Mouse (Mus musculus): ENCODE results near the gene Fignl1. TPM values are rescaled to one million over a fixed set of nuclear protein-coding genes. Genes with fewer than 3 reads are reported as not detected.
A peak's percentile ranks its signal among the peaks of the same experiment; 100 is the strongest.

The Fignl1 gene
- 76.2 and 90.8 TPM in 2 replicates for polyA plus RNA-seq (2015; fragmentation: Nextera tagmentation; extraction: Ambion mirVana)

- WGBS (ENCODE audit: insufficient replicate concordance) = under 1% methylated on average over 53 of the region's 53 CpGs
- peak within 1 kb of the TSS; percentile 98 for H3K27ac ChIP-seq (ENCODE audit: low read length)
- H3K4me2 ChIP-seq (ENCODE audit: low read depth, low read length) = peak within 1 kb of the TSS; percentile 100
- no peaks in the 10 kb centered on the region for H3K27me3 ChIP-seq (ENCODE audit: control insufficient read depth, insufficient read depth, low read depth, low read length)
- H3K4me3 ChIP-seq (ENCODE audit: low read depth, low read length) = peak within 1 kb of the TSS; percentile 88
- no peaks in the 10 kb centered on the region for H3K9me3 ChIP-seq (replicated peaks; ENCODE audit: control insufficient read depth, low read length)
- peak within 1 kb of the TSS; percentile 93 for H3K9ac ChIP-seq (ENCODE audit: low read depth, low read length)
- H3K36me3 ChIP-seq (ENCODE audit: control insufficient read depth, insufficient read depth) = peaks cover 17% of the 10 kb centered on the region
- H3K4me1 ChIP-seq (ENCODE audit: control insufficient read depth, low read depth, low read length) = peaks cover 32% of the 10 kb centered on the region
- ATAC-seq (ENCODE audit: low read depth) = peak; percentile 92
Observed at GRCm38 (mm10) chr11:11808820-11809403, at the start of gene Fignl1. Gene Fignl1, minus strand, starts transcription at chr11:11808962.

- no peaks in the 10 kb centered on the region for H3K36me3 ChIP-seq (ENCODE audit: control insufficient read depth, insufficient read depth)
- ATAC-seq (ENCODE audit: low read depth) = no peak
- 0 out of 2 replicates have a peak, but pooled peaks cover 2% of the 10 kb centered on the region for H3K9me3 ChIP-seq (replicated peaks; ENCODE audit: control insufficient read depth, low read length)
- H3K9ac ChIP-seq (ENCODE audit: low read depth, low read length) = no peak overlapping the region
- WGBS (ENCODE audit: insufficient replicate concordance) = 90% methylated on average over 3 of the region's 3 CpGs
- no peaks in the 10 kb centered on the region for H3K4me1 ChIP-seq (ENCODE audit: control insufficient read depth, low read depth, low read length)
- H3K27ac ChIP-seq (ENCODE audit: low read length) = no peak overlapping the region
- no peaks in the 10 kb centered on the region for H3K27me3 ChIP-seq (ENCODE audit: control insufficient read depth, insufficient read depth, low read depth, low read length)
- H3K4me3 ChIP-seq (ENCODE audit: low read depth, low read length) = no peak overlapping the region
- H3K4me2 ChIP-seq (ENCODE audit: low read depth, low read length) = no peak overlapping the region
Observed at GRCm38 (mm10) chr11:11856959-11857358, 48.2 kb upstream of the Fignl1 start.

GRCm38 (mm10) chr11:11855685-11856131 is 46.9 kb upstream of the Fignl1 start:
- no peak for ATAC-seq (ENCODE audit: low read depth)
- Histone ChIP-seq H3K27me3 (ENCODE audit: control insufficient read depth, insufficient read depth, low read depth, low read length) (no peaks in the 10 kb centered on the region), H3K27ac (ENCODE audit: low read length) (no peak overlapping the region), H3K4me1 (ENCODE audit: control insufficient read depth, low read depth, low read length) (peaks cover 3% of the 10 kb centered on the region), H3K36me3 (ENCODE audit: control insufficient read depth, insufficient read depth) (no peaks in the 10 kb centered on the region), H3K4me2 (ENCODE audit: low read depth, low read length) (no peak overlapping the region), H3K9ac (ENCODE audit: low read depth, low read length) (no peak overlapping the region), H3K4me3 (ENCODE audit: low read depth, low read length) (no peak overlapping the region), H3K9me3 (replicated peaks; ENCODE audit: control insufficient read depth, low read length) (0 out of 2 replicates have a peak, but pooled peaks cover 2% of the 10 kb centered on the region)
- 76% methylated on average over 11 of the region's 11 CpGs for WGBS (ENCODE audit: insufficient replicate concordance)

- no peaks in the 10 kb centered on the region for H3K27me3 ChIP-seq (ENCODE audit: control insufficient read depth, insufficient read depth, low read depth, low read length)
- 0 out of 2 replicates have a peak, but pooled peaks cover 2% of the 10 kb centered on the region for H3K9me3 ChIP-seq (replicated peaks; ENCODE audit: control insufficient read depth, low read length)
- no peaks in the 10 kb centered on the region for H3K36me3 ChIP-seq (ENCODE audit: control insufficient read depth, insufficient read depth)
- H3K4me2 ChIP-seq (ENCODE audit: low read depth, low read length) = no peak overlapping the region
- no peak overlapping the region for H3K27ac ChIP-seq (ENCODE audit: low read length)
- 63% methylated on average over 6 of the region's 6 CpGs for WGBS (ENCODE audit: insufficient replicate concordance)
- no peak for ATAC-seq (ENCODE audit: low read depth)
- peaks cover 8% of the 10 kb centered on the region for H3K4me1 ChIP-seq (ENCODE audit: control insufficient read depth, low read depth, low read length)
- no peak overlapping the region for H3K9ac ChIP-seq (ENCODE audit: low read depth, low read length)
- H3K4me3 ChIP-seq (ENCODE audit: low read depth, low read length) = no peak overlapping the region
Observed at GRCm38 (mm10) chr11:11855061-11855672, 46.4 kb upstream of the Fignl1 start.

- Histone ChIP-seq H3K27ac (ENCODE audit: low read length) (no peak overlapping the region), H3K9ac (ENCODE audit: low read depth, low read length) (no peak overlapping the region), H3K4me2 (ENCODE audit: low read depth, low read length) (no peak overlapping the region), H3K4me1 (ENCODE audit: control insufficient read depth, low read depth, low read length) (peaks cover 11% of the 10 kb centered on the region), H3K36me3 (ENCODE audit: control insufficient read depth, insufficient read depth) (no peaks in the 10 kb centered on the region), H3K4me3 (ENCODE audit: low read depth, low read length) (no peak overlapping the region), H3K9me3 (replicated peaks; ENCODE audit: control insufficient read depth, low read length) (0 out of 2 replicates have a peak, but pooled peaks cover 2% of the 10 kb centered on the region), H3K27me3 (ENCODE audit: control insufficient read depth, insufficient read depth, low read depth, low read length) (no peaks in the 10 kb centered on the region)
- no peak for ATAC-seq (ENCODE audit: low read depth)
- 32% methylated on average over 4 of the region's 4 CpGs for WGBS (ENCODE audit: insufficient replicate concordance)
Observed at GRCm38 (mm10) chr11:11853731-11854461, 45.1 kb upstream of the Fignl1 start.

GRCm38 (mm10) chr11:11851957-11852505 is 43.3 kb upstream of the Fignl1 start:
- Histone ChIP-seq H3K9ac (ENCODE audit: low read depth, low read length) (no peak overlapping the region), H3K4me3 (ENCODE audit: low read depth, low read length) (no peak overlapping the region), H3K9me3 (replicated peaks; ENCODE audit: control insufficient read depth, low read length) (0 out of 2 replicates have a peak, but pooled peaks cover 1% of the 10 kb centered on the region), H3K36me3 (ENCODE audit: control insufficient read depth, insufficient read depth) (no peaks in the 10 kb centered on the region), H3K27me3 (ENCODE audit: control insufficient read depth, insufficient read depth, low read depth, low read length) (no peaks in the 10 kb centered on the region), H3K4me2 (ENCODE audit: low read depth, low read length) (no peak overlapping the region), H3K4me1 (ENCODE audit: control insufficient read depth, low read depth, low read length) (peaks cover 11% of the 10 kb centered on the region), H3K27ac (ENCODE audit: low read length) (no peak overlapping the region)
- no peak for ATAC-seq (ENCODE audit: low read depth)
- 74% methylated on average over 6 of the region's 6 CpGs for WGBS (ENCODE audit: insufficient replicate concordance)

- no peaks in the 10 kb centered on the region for H3K36me3 ChIP-seq (ENCODE audit: control insufficient read depth, insufficient read depth)
- ATAC-seq (ENCODE audit: low read depth) = no peak
- no peak overlapping the region for H3K27ac ChIP-seq (ENCODE audit: low read length)
- H3K27me3 ChIP-seq (ENCODE audit: control insufficient read depth, insufficient read depth, low read depth, low read length) = no peaks in the 10 kb centered on the region
- H3K9me3 ChIP-seq (replicated peaks; ENCODE audit: control insufficient read depth, low read length) = no peaks in the 10 kb centered on the region
- no peak overlapping the region for H3K9ac ChIP-seq (ENCODE audit: low read depth, low read length)
- no peak overlapping the region for H3K4me3 ChIP-seq (ENCODE audit: low read depth, low read length)
- H3K4me1 ChIP-seq (ENCODE audit: control insufficient read depth, low read depth, low read length) = peaks cover 11% of the 10 kb centered on the region
- H3K4me2 ChIP-seq (ENCODE audit: low read depth, low read length) = no peak overlapping the region
- WGBS (ENCODE audit: insufficient replicate concordance) = 52% methylated on average over 6 of the region's 6 CpGs
Observed at GRCm38 (mm10) chr11:11850476-11851267, 41.9 kb upstream of the Fignl1 start.

GRCm38 (mm10) chr11:11849513-11850311 is 41.0 kb upstream of the Fignl1 start:
- Histone ChIP-seq H3K36me3 (ENCODE audit: control insufficient read depth, insufficient read depth) (no peaks in the 10 kb centered on the region), H3K9ac (ENCODE audit: low read depth, low read length) (no peak overlapping the region), H3K27ac (ENCODE audit: low read length) (no peak overlapping the region), H3K27me3 (ENCODE audit: control insufficient read depth, insufficient read depth, low read depth, low read length) (no peaks in the 10 kb centered on the region), H3K9me3 (replicated peaks; ENCODE audit: control insufficient read depth, low read length) (no peaks in the 10 kb centered on the region), H3K4me3 (ENCODE audit: low read depth, low read length) (no peak overlapping the region), H3K4me1 (ENCODE audit: control insufficient read depth, low read depth, low read length) (peaks cover 11% of the 10 kb centered on the region), H3K4me2 (ENCODE audit: low read depth, low read length) (no peak overlapping the region)
- 45% methylated on average over 13 of the region's 13 CpGs for WGBS (ENCODE audit: insufficient replicate concordance)
- ATAC-seq (ENCODE audit: low read depth) = no peak
